Mouse (Mus musculus) ES-Bruce4 (cell line): ENCODE measurements around the gene Brip1.

Experiments
- CTCF ChIP-seq: IDR thresholded peaks from one replicate; pipeline ENCODE4 v1.8.1; 2011; ENCODE audit warnings: low read depth, low read length
- POLR2A ChIP-seq: IDR thresholded peaks from one replicate; pipeline ENCODE4 v1.8.1; 2011; ENCODE audit warnings: low read length; ENCODE audit not compliant: insufficient read depth

DNA sequence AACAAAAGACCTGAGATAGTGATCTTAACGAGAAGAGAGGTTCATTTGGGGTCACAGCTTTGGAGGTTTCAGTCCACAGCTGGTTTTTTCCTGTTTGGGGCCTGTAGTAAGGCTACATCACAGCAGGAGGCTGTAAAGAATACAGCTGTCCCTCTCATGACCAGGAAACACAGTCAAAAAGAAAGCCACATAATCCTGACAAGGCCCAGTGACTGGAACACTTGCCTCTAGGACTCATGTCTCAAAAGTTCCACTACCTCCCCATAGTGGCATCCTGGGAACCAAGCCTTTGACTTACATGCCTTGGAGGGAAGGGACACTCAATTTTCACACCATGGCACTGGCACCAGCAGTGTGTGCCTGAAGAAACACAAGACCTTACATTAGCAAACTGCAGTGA is 181.0 kb downstream of the Brip1 start:
- TF ChIP-seq CTCF (no peak), POLR2A (no peak)
